Comparison of ENCODE assay signal across 8 mouse cellular contexts in the genomic region with DNA sequence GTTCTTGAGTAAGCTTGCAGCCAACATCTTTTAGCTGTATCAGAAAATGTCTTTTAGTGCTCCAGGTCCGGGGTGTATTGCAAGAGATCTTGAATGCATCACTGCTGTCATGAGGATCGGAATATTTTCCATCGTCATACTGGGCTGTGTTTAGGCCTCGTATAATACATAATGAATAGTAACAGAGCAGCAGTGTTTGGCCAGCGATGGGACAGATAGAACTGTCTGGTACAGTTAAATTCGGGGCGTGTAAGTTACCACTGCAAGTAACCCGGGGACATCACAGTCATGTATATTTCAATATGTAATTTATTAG. TPM values are rescaled to one million over a fixed set of nuclear protein-coding genes. Genes with fewer than 3 reads are reported as not detected.
DNase-seq lines count a peak whose midpoint lies in the region; ATAC-seq lines count a peak whose summit lies in the region.

No protein-coding gene starts in this region.

- no peak for ATAC-seq in embryonic facial prominence, embryonic 15.5 days (ENCODE audit: insufficient number of reproducible peaks, low FRiP score, low TSS enrichment, low read depth)
- ATAC-seq in intestine, embryonic 16.5 days = no peak
- ATAC-seq in neural tube, embryonic 12.5 days (ENCODE audit: low FRiP score, low read depth) = no peak

- 21% methylated on average over 8 of the region's 8 CpGs for whole genome bisulfite sequencing in embryonic facial prominence, embryonic 15.5 days
- 24% methylated on average over 8 of the region's 8 CpGs for WGBS in intestine, embryonic 16.5 days
- 35% methylated on average over 8 of the region's 8 CpGs for WGBS in neural tube, embryonic 12.5 days

- no peaks in the 10 kb centered on the region for H3K36me3 ChIP-seq in embryonic facial prominence, embryonic 15.5 days
- no peaks in the 10 kb centered on the region for H3K36me3 ChIP-seq in intestine, embryonic 16.5 days (ENCODE audit: control insufficient read depth, insufficient read depth, low read length)
- H3K36me3 ChIP-seq in neural tube, embryonic 12.5 days = no peaks in the 10 kb centered on the region

- DNase-seq in layer of hippocampus, adult 9-11 months = peak; percentile 31
- no peak for DNase-seq in layer of hippocampus, postnatal 36 days
- no peak for DNase-seq in spleen, adult 12 weeks (ENCODE audit: low spot score)
- no peak for DNase-seq in cerebellum, postnatal 4 days (ENCODE audit: low spot score in 2 of 2)
- no peak for DNase-seq in layer of hippocampus, adult 9-10 months (ENCODE audit: low spot score)

- H3K27me3 ChIP-seq in embryonic facial prominence, embryonic 15.5 days = no peaks in the 10 kb centered on the region
- no peaks in the 10 kb centered on the region for H3K27me3 ChIP-seq in intestine, embryonic 16.5 days (replicated peaks; ENCODE audit: control insufficient read depth, insufficient read depth, low read length)
- H3K27me3 ChIP-seq in neural tube, embryonic 12.5 days (replicated peaks) = no peaks in the 10 kb centered on the region

- peak overlapping the region; percentile 77 for H3K4me2 ChIP-seq in embryonic facial prominence, embryonic 15.5 days (replicated peaks)
- peak overlapping the region; percentile 58 for H3K4me2 ChIP-seq in intestine, embryonic 16.5 days (ENCODE audit: low read depth, low read length)
- H3K4me2 ChIP-seq in neural tube, embryonic 12.5 days (replicated peaks) = peak overlapping the region; percentile 77

- peaks cover 24% of the 10 kb centered on the region for H3K4me1 ChIP-seq in embryonic facial prominence, embryonic 15.5 days
- H3K4me1 ChIP-seq in intestine, embryonic 16.5 days (ENCODE audit: control insufficient read depth, insufficient read depth, low read length) = peaks cover 5% of the 10 kb centered on the region
- peaks cover 8% of the 10 kb centered on the region; the same call in 1 of the 2 replicates for H3K4me1 ChIP-seq in neural tube, embryonic 12.5 days

- H3K27ac ChIP-seq in embryonic facial prominence, embryonic 15.5 days (replicated peaks) = no peak overlapping the region
- no peak overlapping the region for H3K27ac ChIP-seq in intestine, embryonic 16.5 days (ENCODE audit: low read length)
- H3K27ac ChIP-seq in neural tube, embryonic 12.5 days = no peak overlapping the region

- no peaks in the 10 kb centered on the region for H3K9me3 ChIP-seq in embryonic facial prominence, embryonic 15.5 days (replicated peaks)
- no peaks in the 10 kb centered on the region for H3K9me3 ChIP-seq in intestine, embryonic 16.5 days (ENCODE audit: control insufficient read depth, low read length)
- no peaks in the 10 kb centered on the region for H3K9me3 ChIP-seq in neural tube, embryonic 12.5 days

- H3K4me3 ChIP-seq in embryonic facial prominence, embryonic 15.5 days (replicated peaks) = peak overlapping the region; percentile 96
- peak overlapping the region; percentile 99 for H3K4me3 ChIP-seq in intestine, embryonic 16.5 days (ENCODE audit: low read length)
- H3K4me3 ChIP-seq in neural tube, embryonic 12.5 days = peak overlapping the region; percentile 86

- H3K9ac ChIP-seq in embryonic facial prominence, embryonic 15.5 days = 0 out of 2 replicates have a peak overlapping the region, but pooled peaks have one; percentile 82
- 0 out of 2 replicates have a peak overlapping the region, but pooled peaks have one; percentile 25 for H3K9ac ChIP-seq in intestine, embryonic 16.5 days (ENCODE audit: low read depth, low read length)
- H3K9ac ChIP-seq in neural tube, embryonic 12.5 days = peak overlapping the region; percentile 83; the same call in 1 of the 2 replicates

RNA-seq across cellular contexts. Expression of gene Pkp4, which starts 1.6 kb away (rescaled TPM):
- 100 to 1,000 TPM; 293 to 303 TPM for total RNA-seq in layer of hippocampus, postnatal 36 days (2021)
- polyA plus RNA-seq in embryonic facial prominence, embryonic 15.5 days (2015; fragmentation: Nextera tagmentation; extraction: Ambion mirVana) = 26.1 and 29.2 TPM in 2 replicates
- 17.3 and 19.1 TPM in 2 replicates for polyA plus RNA-seq in intestine, embryonic 16.5 days (2015; fragmentation: Nextera tagmentation; extraction: Ambion mirVana)
- 12.2 and 13.4 TPM in 2 replicates for polyA plus RNA-seq in neural tube, embryonic 12.5 days (2016; fragmentation: Nextera tagmentation; extraction: Ambion mirVana)

RNA-seq across cellular contexts. Expression of gene Ccdc148, which starts 1.8 kb away (rescaled TPM):
- total RNA-seq in layer of hippocampus, postnatal 36 days (2021) = 10 to 100 TPM; 12.3 to 13.9 TPM
- 1.3 and 1.6 TPM in 2 replicates for polyA plus RNA-seq in embryonic facial prominence, embryonic 15.5 days (2015; fragmentation: Nextera tagmentation; extraction: Ambion mirVana)
- 0.76 and 1.1 TPM in 2 replicates for polyA plus RNA-seq in intestine, embryonic 16.5 days (2015; fragmentation: Nextera tagmentation; extraction: Ambion mirVana)
- polyA plus RNA-seq in neural tube, embryonic 12.5 days (2016; fragmentation: Nextera tagmentation; extraction: Ambion mirVana) = 1.4 and 1.7 TPM in 2 replicates

Comparison
In these comparisons a context has a peak if more than half of its experiments do, and no peak if none do; other contexts are left out.
1. H3K9ac ChIP-seq: peak in every context shown above with its lines; median percentile 83 in neural tube, embryonic 12.5 days; 82 in embryonic facial prominence, embryonic 15.5 days; 25 in intestine, embryonic 16.5 days.